Mouse (Mus musculus) cerebellum, adult 9-11 months (tissue): ENCODE results near the gene Art4.
A peak's percentile ranks its signal among the peaks of the same experiment; 100 is the strongest.

Experiments
- DNase-seq: peaks from one replicate; pipeline ENCODE4 v3.0.0; 2022

The Art4 gene

DNA sequence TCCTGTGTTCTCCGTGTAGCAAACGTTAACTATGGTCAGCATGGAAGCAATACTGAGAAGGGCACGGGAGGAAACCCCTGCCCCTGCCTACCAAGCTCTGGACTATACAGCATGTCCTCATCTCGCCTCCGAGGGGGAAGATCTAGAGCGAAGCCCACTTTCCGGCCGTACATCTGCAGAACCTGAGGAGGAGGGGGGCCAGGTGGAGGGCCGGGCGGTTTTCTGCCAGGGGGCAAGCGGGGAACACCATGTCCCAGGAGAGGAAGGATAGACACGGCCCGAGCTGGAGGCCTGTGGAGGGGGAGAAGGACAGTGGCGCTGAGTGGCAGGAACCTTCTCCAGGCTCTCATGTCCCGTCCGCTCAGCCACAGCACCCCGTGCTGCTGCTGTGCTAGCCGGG is 36.4 kb downstream of the Art4 start:
- DNase-seq: no peak

DNA sequence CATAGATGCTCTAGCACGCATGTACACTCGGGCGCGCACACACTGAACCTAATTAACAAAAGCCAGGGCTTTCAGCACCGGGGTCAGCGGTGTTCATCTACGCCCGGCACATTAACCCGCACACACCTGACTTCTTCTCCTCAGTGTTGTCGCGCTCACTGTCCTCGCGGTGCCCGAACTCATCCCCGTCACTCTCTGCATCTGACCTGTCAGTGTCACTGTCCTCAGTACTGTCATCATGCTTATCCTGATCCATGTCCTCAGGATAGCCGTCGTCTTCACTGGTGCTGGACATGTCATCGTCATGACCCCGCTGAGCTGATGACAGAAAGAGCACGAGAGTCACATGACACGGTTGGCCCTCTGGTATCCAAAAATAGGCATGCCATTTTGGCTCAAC is 37.2 kb downstream of the Art4 start:
- no peak for DNase-seq

DNA sequence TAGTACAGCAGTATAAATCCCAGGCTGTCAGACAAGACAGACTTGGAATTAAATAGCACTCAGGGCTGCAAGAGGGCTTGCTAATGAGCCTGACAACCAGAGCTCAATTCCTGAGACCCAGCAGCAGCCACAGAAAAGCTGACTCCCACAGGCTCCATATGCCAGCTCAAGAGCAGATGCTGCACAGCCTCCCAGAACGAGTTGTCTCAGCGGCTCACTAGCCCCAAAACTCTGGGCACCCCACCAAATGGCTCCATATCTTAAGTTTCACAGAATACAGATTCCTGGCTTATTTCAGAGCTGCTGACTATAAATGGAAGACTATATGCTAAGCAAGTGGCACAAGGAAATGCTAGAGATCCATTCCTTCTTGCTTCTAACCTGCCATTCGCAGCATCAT is 40.0 kb downstream of the Art4 start:
- no peak for DNase-seq

DNA sequence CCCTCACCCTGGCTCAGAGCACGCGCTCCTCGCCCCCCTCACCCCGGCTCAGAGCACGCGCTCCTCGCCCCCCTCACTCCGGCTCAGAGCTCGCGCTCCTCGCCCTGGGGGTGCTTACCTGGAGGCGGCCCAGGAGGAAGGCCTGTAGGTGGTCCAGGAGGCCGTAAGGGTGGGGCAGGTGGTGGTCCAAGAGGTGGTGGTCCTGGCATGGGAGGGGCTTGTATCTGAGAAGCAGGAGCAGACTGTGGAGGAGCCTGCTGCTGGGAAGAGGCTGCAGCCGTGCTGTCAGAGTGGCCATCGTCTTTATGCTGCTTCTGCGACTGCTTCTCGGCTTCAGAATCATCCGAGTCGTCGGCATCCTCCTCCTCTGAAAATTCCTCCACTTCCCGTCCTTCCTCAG is 40.7 kb downstream of the Art4 start:
- DNase-seq: no peak

DNA sequence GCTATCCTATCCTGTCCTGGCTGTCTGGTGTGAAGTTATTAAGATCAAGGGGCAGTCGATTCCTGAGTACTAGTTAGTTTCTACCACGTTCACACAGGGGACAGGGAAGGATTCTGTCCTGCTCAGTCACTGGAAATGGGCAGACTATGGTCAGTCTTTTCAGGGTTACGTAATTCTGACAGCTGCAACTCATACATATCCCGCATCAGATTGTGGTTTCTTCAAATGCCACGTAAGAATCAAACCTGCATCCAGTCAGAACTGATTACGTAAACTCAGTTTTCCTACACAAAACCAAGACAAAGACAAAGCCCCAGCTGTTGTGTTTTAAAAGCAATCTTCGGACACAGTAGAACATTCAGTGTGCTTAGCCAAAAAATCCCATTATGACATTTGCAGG is 42.2 kb downstream of the Art4 start:
- DNase-seq: no peak

DNA sequence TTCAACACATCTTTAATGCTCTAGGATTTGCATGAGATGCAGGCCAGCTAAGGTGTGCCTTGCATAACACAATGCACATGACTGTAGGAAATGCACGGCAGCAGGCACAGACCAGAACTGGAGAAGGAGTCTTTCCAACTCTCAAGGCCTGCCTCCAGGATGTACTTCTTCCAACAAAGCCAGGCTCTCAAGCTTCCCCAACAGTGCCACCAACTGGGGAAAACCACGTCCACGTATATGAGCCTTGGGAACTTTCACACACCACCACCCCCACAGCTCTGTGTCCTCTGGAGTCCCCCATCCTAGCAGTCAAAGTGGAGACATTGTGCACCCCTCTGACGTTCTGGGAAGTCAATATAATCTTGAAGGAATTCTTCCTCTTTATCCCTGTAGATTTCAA is 44.4 kb downstream of the Art4 start:
- DNase-seq: no peak

DNA sequence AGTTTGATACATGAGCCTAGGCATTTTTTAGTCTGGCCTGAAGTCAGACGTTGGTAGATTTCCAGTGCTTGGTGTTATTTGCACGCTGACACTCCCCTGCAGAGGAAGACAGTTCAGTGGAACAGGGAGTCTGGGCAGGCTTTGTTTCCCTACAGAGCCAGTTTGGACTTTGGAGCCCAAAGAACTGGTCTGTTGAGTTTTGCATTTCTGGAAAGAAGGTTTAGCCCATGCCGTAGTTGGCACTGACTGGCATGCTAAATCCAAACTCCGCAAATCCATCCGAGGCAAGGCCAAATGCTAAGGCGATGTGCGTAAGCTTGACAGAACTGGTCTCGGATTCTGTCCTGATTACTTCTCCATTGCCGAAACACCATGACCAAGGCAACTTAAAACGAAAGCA is 46.3 kb downstream of the Art4 start:
- DNase-seq: no peak

DNA sequence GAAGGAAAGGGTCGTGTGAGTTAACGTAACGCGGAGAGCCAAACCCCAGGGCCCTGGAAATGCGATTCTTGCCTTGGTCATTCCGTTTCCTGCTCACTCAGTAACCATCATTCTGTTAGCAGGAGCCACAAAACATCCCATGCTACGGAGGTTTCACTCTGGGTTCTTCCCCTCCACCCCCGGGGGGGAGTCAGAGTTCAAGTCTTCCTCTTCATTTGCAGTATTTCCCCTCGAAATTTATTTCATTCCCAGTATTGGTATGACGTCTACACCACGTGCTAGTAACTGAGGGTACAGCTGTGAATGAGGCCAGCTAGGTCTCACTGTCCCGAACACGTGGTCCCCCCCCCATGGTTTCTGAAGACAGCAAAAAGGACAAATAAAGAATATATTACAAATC is 47.9 kb downstream of the Art4 start:
- no peak for DNase-seq

DNA sequence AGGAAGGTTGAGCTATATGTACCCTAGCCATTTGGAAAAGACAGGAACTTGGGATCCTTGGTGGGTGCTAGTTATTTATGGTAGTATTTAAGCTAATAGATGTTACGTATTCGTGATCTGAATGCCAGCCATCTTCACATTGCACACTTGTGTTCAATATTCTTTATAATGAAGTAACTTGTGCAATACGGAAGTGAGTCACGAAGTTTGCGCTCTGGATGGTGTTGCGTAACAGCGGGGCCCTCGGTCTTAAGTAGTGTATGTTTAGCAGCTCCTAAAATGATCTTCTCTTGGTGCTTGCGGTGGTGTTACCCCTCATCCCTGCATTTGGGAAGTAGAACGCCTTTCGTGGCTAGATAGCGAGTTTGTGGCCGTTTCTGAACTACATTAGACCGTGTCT is 48.5 kb downstream of the Art4 start:
- no peak for DNase-seq

DNA sequence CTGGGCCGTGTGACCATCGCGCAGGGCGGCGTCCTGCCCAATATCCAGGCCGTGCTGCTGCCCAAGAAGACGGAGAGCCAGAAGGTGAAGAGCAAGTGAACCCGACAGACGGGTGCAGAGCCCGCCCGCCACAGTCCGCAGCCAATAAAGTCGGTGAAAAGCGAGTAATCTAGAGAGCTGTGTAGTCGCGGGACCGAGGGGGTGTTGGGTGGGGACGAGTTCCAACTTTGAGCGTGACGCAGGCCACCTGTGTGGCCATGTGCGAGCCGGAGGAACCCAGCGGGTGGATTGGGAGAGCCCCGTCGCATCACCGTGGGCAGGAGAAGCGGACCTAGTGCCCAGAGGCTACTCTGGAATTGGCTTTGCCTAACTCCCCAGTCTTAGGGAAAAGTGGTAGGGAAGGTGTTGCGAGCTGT is 48.9 kb downstream of the Art4 start:
- DNase-seq: no peak

DNA sequence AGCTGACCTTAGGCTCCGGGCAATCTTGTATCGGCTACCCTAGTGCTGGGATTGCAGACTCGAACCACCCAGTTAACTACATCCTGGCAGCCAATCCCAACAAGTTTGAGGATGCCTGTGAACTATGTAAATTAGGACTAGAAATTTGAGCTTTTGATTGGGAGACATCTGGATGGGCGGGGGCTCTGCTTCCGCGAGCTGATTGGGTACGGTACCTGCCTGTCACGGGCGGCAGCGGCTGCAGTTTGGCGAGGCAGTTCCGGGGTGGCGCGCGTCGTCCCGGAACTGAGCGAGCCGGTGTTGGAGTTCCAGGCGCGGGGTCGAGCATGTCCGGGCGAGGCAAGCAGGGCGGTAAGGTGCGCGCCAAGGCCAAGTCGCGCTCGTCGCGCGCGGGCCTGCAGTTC is 49.5 kb downstream of the Art4 start, which contains the start of gene H2afj:
Gene H2afj, plus strand, starts transcription at position 231 of the 404 bp plus-strand sequence.
- DNase-seq: peak; percentile 98

DNA sequence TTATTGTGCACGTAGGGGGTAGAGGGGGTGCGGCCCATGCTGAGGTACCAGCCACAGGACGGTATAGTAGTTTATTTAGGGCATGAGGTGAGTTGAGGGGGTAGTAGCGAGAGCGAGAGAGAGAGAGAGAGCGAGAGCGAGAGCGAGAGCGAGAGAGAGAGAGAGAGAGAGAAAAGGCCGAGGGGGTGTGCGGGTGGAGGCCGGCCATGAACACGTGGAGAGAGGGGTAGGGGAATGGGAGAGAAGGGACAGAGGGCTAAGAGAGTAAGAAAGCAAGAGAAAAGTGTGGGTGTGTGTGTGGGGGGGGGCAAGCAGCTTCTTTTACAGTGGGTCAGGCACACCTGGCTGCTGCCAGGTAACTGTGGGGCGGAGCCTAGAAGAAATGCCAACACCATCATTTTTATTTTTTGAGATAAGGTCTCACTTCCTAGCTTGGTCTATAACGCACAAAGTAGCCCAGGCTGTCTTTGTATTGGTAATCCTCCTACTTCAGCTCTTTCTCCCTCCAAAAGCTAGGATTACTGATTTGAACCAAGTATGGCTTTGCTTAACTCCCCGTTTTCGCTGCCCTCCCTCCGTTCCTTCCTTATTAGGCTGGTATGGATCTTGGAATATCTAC is 50.0 kb downstream of the Art4 start:
- no peak for DNase-seq

DNA sequence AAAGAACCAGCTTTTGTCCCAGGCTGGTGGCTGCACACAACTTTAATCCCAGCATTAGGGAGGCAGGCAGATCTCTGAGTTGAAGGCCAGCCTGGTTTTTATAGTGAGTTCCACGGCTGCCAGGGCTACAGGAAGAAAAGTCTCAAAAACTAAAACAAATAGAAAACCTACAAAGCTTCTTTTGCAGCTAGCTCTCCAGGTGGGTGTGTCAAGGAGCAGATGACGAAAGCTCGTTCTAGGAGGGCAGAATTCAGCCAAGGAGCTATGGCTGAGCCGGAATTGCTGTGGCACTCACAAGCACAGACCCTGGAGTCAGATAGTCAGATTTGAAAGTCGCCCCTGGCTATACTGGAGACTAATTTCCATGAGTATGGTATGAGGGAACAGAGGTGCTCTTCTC is 50.7 kb downstream of the Art4 start:
- DNase-seq: no peak

DNA sequence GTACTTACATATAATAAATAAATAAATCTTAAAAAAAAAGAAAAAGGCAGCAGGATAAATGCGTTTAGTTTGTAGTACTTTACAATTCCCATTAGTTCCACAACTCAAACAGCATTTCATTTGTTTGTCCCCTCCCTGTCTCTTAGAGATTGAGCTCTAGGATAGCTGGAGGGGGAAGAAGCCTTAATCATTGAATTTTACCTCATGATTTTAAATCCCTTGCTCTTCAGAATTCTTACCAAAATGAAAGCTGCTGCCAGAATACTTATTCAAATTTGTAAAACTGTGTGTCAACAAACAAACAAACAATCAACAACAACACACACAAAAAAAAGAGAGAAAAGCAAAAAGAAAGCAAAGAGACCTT is 52.1 kb downstream of the Art4 start:
- DNase-seq: no peak

DNA sequence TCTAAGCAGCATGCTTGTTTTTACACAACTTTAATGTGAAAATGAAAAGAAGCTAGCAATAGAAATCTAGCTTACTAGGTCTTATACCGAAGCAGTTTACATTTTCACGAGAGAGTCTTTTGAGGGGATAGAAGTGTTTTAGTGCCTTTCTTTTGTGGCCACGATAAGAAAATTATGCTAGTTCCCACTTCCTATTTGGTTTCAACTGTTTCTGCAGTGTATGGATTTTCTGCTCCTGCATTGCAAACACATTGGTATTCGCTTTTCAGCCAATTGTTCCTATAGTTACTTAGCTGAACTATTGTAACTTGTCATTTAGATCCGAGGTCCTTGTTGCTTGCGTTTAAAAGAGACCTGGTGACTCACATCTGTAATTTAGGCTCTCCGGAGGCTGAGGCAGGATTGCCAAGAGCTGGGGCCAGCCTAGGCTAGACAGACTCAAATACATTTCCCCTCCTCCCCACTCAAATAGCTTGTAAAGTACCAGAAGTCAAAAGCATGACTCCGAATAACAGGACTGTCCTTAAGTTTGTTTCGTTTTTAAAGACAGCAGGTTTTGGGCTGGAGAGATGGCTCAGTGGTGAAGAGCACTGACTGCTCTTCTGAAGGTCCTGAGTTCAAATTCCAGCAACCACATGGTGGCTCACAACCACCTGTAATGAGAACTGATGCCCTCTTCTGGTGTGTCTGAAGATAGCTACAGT is 52.7 kb downstream of the Art4 start:
- DNase-seq: no peak

DNA sequence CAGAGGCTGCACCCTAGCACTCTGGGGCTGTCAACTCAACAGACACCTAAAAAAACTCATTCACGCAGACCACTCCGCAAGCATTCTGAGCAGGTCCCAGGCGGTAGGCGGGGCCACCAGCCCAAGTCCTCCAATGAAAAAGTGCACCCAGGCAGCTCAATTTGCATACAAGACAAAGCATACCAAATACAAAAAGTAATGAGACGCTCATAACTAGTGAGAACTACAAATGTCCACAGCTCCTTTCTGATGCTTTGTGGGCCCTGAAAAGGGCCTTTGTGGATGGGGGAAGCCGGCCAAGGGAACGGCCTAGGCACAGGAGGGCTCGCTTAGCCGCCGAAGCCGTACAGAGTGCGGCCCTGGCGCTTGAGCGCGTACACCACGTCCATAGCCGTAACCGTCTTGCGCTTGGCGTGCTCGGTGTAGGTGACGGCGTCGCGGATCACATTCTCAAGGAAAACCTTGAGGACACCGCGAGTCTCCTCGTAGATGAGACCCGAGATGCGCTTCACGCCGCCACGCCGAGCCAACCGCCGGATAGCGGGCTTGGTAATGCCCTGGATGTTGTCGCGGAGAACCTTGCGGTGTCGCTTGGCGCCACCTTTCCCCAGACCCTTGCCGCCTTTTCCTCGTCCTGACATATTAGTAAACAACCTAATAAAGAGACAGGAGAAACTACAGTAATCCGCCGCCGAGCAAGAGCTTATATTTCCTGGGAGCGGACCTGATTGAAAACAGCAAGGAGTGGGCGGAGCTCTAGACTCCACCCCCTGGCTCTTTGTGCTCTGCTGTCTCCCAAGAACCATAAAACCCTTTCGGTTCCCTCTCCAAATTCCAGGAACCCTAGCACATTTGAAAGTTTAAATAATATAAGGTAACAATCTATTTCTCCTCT is 53.5 kb downstream of the Art4 start, which contains the start of gene Hist4h4:
Gene Hist4h4, minus strand, starts transcription at position 677 of the 895 bp plus-strand sequence.
- peak; percentile 95 for DNase-seq

DNA sequence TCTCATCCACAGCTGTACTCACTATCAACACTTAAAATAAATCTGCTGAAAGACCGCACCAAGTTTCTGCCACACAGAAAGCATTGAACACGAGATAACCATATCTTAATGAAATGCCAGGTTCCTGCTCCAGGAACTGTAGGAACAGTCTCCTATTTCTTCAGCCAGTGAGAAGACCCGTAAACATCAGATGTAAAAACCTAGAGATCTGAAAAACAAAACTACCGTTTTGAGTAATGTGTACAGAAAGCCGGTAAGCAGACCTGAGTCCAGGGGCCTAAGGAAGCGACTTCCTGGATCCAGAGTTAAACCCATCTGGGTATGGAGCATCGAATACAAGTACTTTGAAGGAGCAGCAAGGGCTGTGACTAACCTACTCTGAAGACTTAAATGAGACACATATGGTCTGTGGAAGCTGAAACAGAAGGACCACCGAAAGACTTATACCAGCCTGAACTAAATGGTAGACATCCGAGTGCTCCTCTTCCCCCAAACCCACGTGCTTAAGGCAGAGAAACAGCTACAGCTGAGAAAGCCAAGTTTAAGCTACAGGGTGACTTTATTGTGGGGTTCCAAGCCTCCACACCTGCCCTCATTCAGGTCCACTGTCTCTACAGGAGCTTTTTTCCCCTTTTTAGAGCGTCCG is 54.3 kb downstream of the Art4 start:
- DNase-seq: no peak

DNA sequence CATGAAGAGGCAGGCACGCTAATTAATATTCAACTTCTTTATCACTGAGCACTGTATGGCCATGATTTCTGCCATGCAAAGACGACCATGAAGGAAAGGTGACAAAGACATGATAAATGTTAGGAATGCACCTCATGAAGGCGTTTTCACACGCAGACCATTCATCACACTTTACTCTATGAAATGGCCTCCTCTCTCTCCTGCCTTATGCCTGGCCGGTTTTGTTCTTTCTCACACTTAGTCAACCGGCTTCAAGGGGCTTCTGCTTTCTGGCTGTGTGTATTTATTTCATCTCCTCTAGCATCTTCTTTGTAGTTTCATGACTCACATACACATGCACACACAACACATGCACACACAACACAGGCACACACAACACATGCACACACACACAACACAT is 56.3 kb downstream of the Art4 start:
- DNase-seq: no peak

DNA sequence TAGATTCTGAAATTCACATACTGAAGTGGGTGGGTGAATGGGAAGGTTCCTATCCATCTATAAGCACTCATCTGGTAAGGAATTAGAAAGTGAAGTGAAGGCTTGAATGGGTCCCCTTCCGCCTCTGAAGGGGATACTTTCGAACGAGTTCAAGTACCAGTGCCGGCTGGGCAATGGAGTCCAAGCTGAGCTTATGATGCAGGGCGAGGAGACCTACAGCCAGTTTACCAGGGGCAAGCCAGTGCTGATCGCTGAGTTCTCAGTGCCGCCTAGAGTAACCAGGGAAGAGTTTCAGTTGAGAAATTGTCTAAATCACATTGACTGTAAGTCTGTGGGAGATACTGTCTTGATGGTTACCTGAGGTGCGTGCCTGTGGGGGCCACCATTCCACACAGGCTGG is 56.8 kb downstream of the Art4 start:
- no peak for DNase-seq
